Mouse (Mus musculus) right cerebral cortex, postnatal 36 days (tissue): Measurements from ENCODE around the gene Tagap.

Experiments used
- DNase-seq, 2 experiments: peaks; one replicate each; pipeline ENCODE4 v3.0.0; 2022; ENCODE audit warnings: low spot score in 2 of 2, mixed read lengths in 1 of 2

The Tagap gene

GRCm38 (mm10) chr17:7925413-7926160 lies at the start of gene Tagap:
TSS of gene Tagap (plus strand) at chr17:7926000.
- no peak for DNase-seq

- DNase-seq, result no peak
These were observed 49.3 kb upstream of the Tagap start for GRCm38 (mm10) chr17:7876541-7876940.

- no peak for DNase-seq
These were observed 48.5 kb upstream of the Tagap start for GRCm38 (mm10) chr17:7877191-7877764.

GRCm38 (mm10) chr17:7877878-7878277 lies 47.9 kb upstream of the Tagap start:
- DNase-seq, result peak in 1 of 2 experiments; percentile 34

GRCm38 (mm10) chr17:7879529-7879928 lies 46.3 kb upstream of the Tagap start:
- DNase-seq, result no peak

- no peak for DNase-seq
These were observed 42.7 kb upstream of the Tagap start for GRCm38 (mm10) chr17:7883126-7883525.

GRCm38 (mm10) chr17:7884606-7885005 lies 41.2 kb upstream of the Tagap start:
- no peak for DNase-seq

GRCm38 (mm10) chr17:7887071-7887815 lies 38.6 kb upstream of the Tagap start:
- DNase-seq, result no peak

- no peak for DNase-seq
These were observed 37.5 kb upstream of the Tagap start for GRCm38 (mm10) chr17:7888291-7888690.

- no peak for DNase-seq
These were observed 36.8 kb upstream of the Tagap start for GRCm38 (mm10) chr17:7889026-7889425.

GRCm38 (mm10) chr17:7892676-7893075 lies 33.1 kb upstream of the Tagap start:
- no peak for DNase-seq

- DNase-seq, result no peak
These were observed 31.7 kb upstream of the Tagap start for GRCm38 (mm10) chr17:7894094-7894493.

GRCm38 (mm10) chr17:7896047-7896635 lies 29.7 kb upstream of the Tagap start:
- DNase-seq, result no peak

GRCm38 (mm10) chr17:7897120-7897519 lies 28.7 kb upstream of the Tagap start:
- no peak for DNase-seq

GRCm38 (mm10) chr17:7897756-7898155 lies 28.0 kb upstream of the Tagap start:
- no peak for DNase-seq

GRCm38 (mm10) chr17:7899233-7899632 lies 26.6 kb upstream of the Tagap start:
- DNase-seq, result no peak

- no peak for DNase-seq
These were observed 25.8 kb upstream of the Tagap start for GRCm38 (mm10) chr17:7899961-7900360.

- DNase-seq, result no peak
These were observed 24.3 kb upstream of the Tagap start for GRCm38 (mm10) chr17:7901536-7901935.

- DNase-seq, result peak; percentile 15 to 16
These were observed 23.4 kb upstream of the Tagap start for GRCm38 (mm10) chr17:7902362-7902761.

GRCm38 (mm10) chr17:7904992-7905391 lies 20.8 kb upstream of the Tagap start:
- DNase-seq, result no peak

- DNase-seq, result no peak
These were observed 19.7 kb upstream of the Tagap start for GRCm38 (mm10) chr17:7905936-7906685.
